Mouse (Mus musculus): Measurements from ENCODE around the gene Ppfia3.

The Ppfia3 gene

GRCm38 (mm10) chr7:45343543-45343942, 23.3 kb downstream of the Ppfia3 start:
- DNase-seq = peak in 1 of 2 experiments; percentile 65

- no peak for DNase-seq
These were observed 24.7 kb downstream of the Ppfia3 start for GRCm38 (mm10) chr7:45342081-45342480.

GRCm38 (mm10) chr7:45341303-45341702, 25.5 kb downstream of the Ppfia3 start:
- DNase-seq = peak; percentile 77 to 96

- peak in 1 of 2 experiments; percentile 54 for DNase-seq
These were observed 26.1 kb downstream of the Ppfia3 start for GRCm38 (mm10) chr7:45340669-45341068.

GRCm38 (mm10) chr7:45340066-45340442, 26.8 kb downstream of the Ppfia3 start:
- DNase-seq = no peak

GRCm38 (mm10) chr7:45339410-45340065, 27.3 kb downstream of the Ppfia3 start:
- DNase-seq = peak; percentile 73 to 75

- DNase-seq = peak; percentile 40 to 48
These were observed 28.5 kb downstream of the Ppfia3 start for GRCm38 (mm10) chr7:45338161-45338911.

GRCm38 (mm10) chr7:45337469-45337868, 29.4 kb downstream of the Ppfia3 start:
- no peak for DNase-seq

GRCm38 (mm10) chr7:45336319-45336718, 30.5 kb downstream of the Ppfia3 start:
- no peak for DNase-seq

- DNase-seq = no peak
These were observed 31.8 kb downstream of the Ppfia3 start, which contains the start of gene Hrc for GRCm38 (mm10) chr7:45335056-45335455. TSS of gene Hrc (plus strand) at chr7:45335290.

GRCm38 (mm10) chr7:45334605-45335004, 32.2 kb downstream of the Ppfia3 start:
- no peak for DNase-seq

- peak; percentile 74 to 76 for DNase-seq
These were observed 33.3 kb downstream of the Ppfia3 start, which contains the start of gene Trpm4 for GRCm38 (mm10) chr7:45333431-45333982. TSS of gene Trpm4 (minus strand) at chr7:45333780.

GRCm38 (mm10) chr7:45332685-45333425, 34.0 kb downstream of the Ppfia3 start:
- peak; percentile 38 to 47 for DNase-seq

GRCm38 (mm10) chr7:45331502-45331901, 35.3 kb downstream of the Ppfia3 start:
- no peak for DNase-seq

- DNase-seq = no peak
These were observed 37.9 kb downstream of the Ppfia3 start for GRCm38 (mm10) chr7:45328841-45329475.

GRCm38 (mm10) chr7:45325800-45326199, 41.0 kb downstream of the Ppfia3 start:
- no peak for DNase-seq

- no peak for DNase-seq
These were observed 43.8 kb downstream of the Ppfia3 start for GRCm38 (mm10) chr7:45323069-45323468.

- no peak for DNase-seq
These were observed 44.6 kb downstream of the Ppfia3 start for GRCm38 (mm10) chr7:45322245-45322644.

- DNase-seq = no peak
These were observed 50.3 kb downstream of the Ppfia3 start for GRCm38 (mm10) chr7:45316536-45316935.

- DNase-seq = no peak
These were observed 51.6 kb downstream of the Ppfia3 start for GRCm38 (mm10) chr7:45315182-45315701.

GRCm38 (mm10) chr7:45313495-45313894, 53.3 kb downstream of the Ppfia3 start:
- DNase-seq = no peak

Measured in cerebellum, postnatal 14 days (tissue).